Comparison of ENCODE assay signal across 16 mouse cellular contexts in genomic region chr13:29155297-29155696, GRCm38 (mm10).
A peak's percentile ranks its signal among the peaks of the same experiment; 100 is the strongest.
DNase-seq lines count a peak whose midpoint lies in the region; ATAC-seq and TF ChIP-seq lines count a peak whose summit lies in the region.
"Had no signal": no experiment of that assay in that cellular context is flagged by ENCODE, and none has a peak within 500 bp of the region (broad histone marks: within the 10 kb centered on the region; RNA-seq: fewer than 3 reads in every experiment).

No protein-coding gene starts in this region.

- H3K4me2 ChIP-seq in kidney, postnatal 0 days (ENCODE audit: low read length): no peak overlapping the region
- H3K4me2 ChIP-seq: heart, embryonic 12.5 days; hindbrain, embryonic 14.5 days; limb, embryonic 15.5 days; liver, embryonic 15.5 days; midbrain, embryonic 11.5 days had no signal

- no peaks in the 10 kb centered on the region for H3K4me1 ChIP-seq in kidney, postnatal 0 days (replicated peaks; ENCODE audit: insufficient read depth, low read length)
- H3K4me1 ChIP-seq: limb, embryonic 15.5 days; liver, embryonic 15.5 days had no signal

- WGBS in kidney, postnatal 0 days: 75% methylated on average over 3 of the region's 3 CpGs

- no peaks in the 10 kb centered on the region for H3K36me3 ChIP-seq in kidney, postnatal 0 days (ENCODE audit: insufficient read depth, low read length)
- H3K36me3 ChIP-seq: heart, embryonic 12.5 days; limb, embryonic 15.5 days; liver, embryonic 15.5 days had no signal

- H3K27me3 ChIP-seq in kidney, postnatal 0 days (ENCODE audit: insufficient read depth, low read length): no peaks in the 10 kb centered on the region
- H3K27me3 ChIP-seq: heart, embryonic 12.5 days; limb, embryonic 15.5 days; liver, embryonic 15.5 days had no signal

- H3K9ac ChIP-seq in kidney, postnatal 0 days (ENCODE audit: low read depth, low read length): no peak overlapping the region
- H3K9ac ChIP-seq: forebrain, postnatal 0 days; heart, embryonic 12.5 days; hindbrain, embryonic 14.5 days; limb, embryonic 15.5 days; liver, embryonic 15.5 days had no signal

- TF ChIP-seq CTCF in kidney, postnatal 0 days (IDR thresholded peaks at IDR 0.05; ENCODE audit: low read depth): no peak

- no peak for ATAC-seq in kidney, postnatal 0 days (replicated peaks; ENCODE audit: low FRiP score, low read depth)
- ATAC-seq in activated CD4-positive, CD25-positive, alpha-beta regulatory T cell, adult 4 months: no peak
- ATAC-seq: forebrain, postnatal 0 days had no signal

- no peaks in the 10 kb centered on the region for H3K9me3 ChIP-seq in kidney, postnatal 0 days (replicated peaks; ENCODE audit: low read length)
- H3K9me3 ChIP-seq: heart, embryonic 12.5 days; limb, embryonic 15.5 days; liver, embryonic 15.5 days had no signal

- H3K27ac ChIP-seq in kidney, postnatal 0 days: no peak overlapping the region
- H3K27ac ChIP-seq: hindbrain, embryonic 14.5 days; limb, embryonic 15.5 days; liver, embryonic 15.5 days had no signal

- DNase-seq in kidney, postnatal 0 days (ENCODE audit: low spot score): peak; percentile 54
- no peak for DNase-seq in kidney, adult 8-10 months
- peak; percentile 79 for DNase-seq in adipocyte (ENCODE audit: low spot score)
- peak; percentile 26 for DNase-seq in cerebellum, adult 11 months
- peak; percentile 44 to 63 for DNase-seq in cerebellum, postnatal 10 days
- DNase-seq in gastrocnemius, postnatal 25 days: no peak
- DNase-seq: embryo, embryonic 11 days; forebrain, postnatal 0 days; right cerebral cortex, adult 18-20 months; thymus, postnatal 14 days had no signal

- no peak overlapping the region for H3K4me3 ChIP-seq in kidney, postnatal 0 days (replicated peaks; ENCODE audit: low read depth, low read length)
- H3K4me3 ChIP-seq: heart, embryonic 12.5 days; limb, embryonic 15.5 days; liver, embryonic 15.5 days had no signal

Comparison
In these comparisons a context has a peak if more than half of its experiments do, and no peak if none do; other contexts are left out.
1. DNase-seq: peak in kidney, postnatal 0 days (single experiment), adipocyte (single experiment), cerebellum, adult 11 months (single experiment) and cerebellum, postnatal 10 days (2 of 2); none in kidney, adult 8-10 months (0 of 2) and gastrocnemius, postnatal 25 days (single experiment).